Mouse (Mus musculus) adipocyte (in vitro differentiated cells): ENCODE measurements around the gene Borcs7.

Experiments used
- DNase-seq: peaks from one replicate; pipeline ENCODE4 v3.0.0-alpha.2; 2016; ENCODE audit warnings: low spot score

Borcs7 gene

GRCm38 (mm10) chr19:46689460-46690372, at the start of gene Borcs7:
Gene Borcs7 (plus strand): TSS chr19:46689906.
- DNase-seq: peak; percentile 85

GRCm38 (mm10) chr19:46640780-46641179, 48.9 kb upstream of the Borcs7 start:
- DNase-seq: no peak

- DNase-seq: no peak
Observed at GRCm38 (mm10) chr19:46641420-46642085, 48.2 kb upstream of the Borcs7 start.

GRCm38 (mm10) chr19:46642136-46642753, 47.5 kb upstream of the Borcs7 start:
- DNase-seq: no peak

- peak; percentile 43 for DNase-seq
Observed at GRCm38 (mm10) chr19:46643236-46643635, 46.5 kb upstream of the Borcs7 start.

GRCm38 (mm10) chr19:46644343-46644792, 45.3 kb upstream of the Borcs7 start:
- DNase-seq: no peak

- DNase-seq: peak; percentile 65
Observed at GRCm38 (mm10) chr19:46644793-46645602, 44.7 kb upstream of the Borcs7 start.

- DNase-seq: peak; percentile 48
Observed at GRCm38 (mm10) chr19:46646041-46646481, 43.6 kb upstream of the Borcs7 start.

- DNase-seq: no peak
Observed at GRCm38 (mm10) chr19:46647254-46647653, 42.5 kb upstream of the Borcs7 start.

- peak; percentile 51 for DNase-seq
Observed at GRCm38 (mm10) chr19:46647850-46648249, 41.9 kb upstream of the Borcs7 start.

GRCm38 (mm10) chr19:46648565-46648964, 41.1 kb upstream of the Borcs7 start:
- no peak for DNase-seq

GRCm38 (mm10) chr19:46653188-46653587, 36.5 kb upstream of the Borcs7 start:
- DNase-seq: no peak

- DNase-seq: no peak
Observed at GRCm38 (mm10) chr19:46653616-46654235, 36.0 kb upstream of the Borcs7 start.

- no peak for DNase-seq
Observed at GRCm38 (mm10) chr19:46655626-46656025, 34.1 kb upstream of the Borcs7 start.

GRCm38 (mm10) chr19:46656151-46656840, 33.4 kb upstream of the Borcs7 start:
- no peak for DNase-seq

- DNase-seq: no peak
Observed at GRCm38 (mm10) chr19:46657339-46658020, 32.2 kb upstream of the Borcs7 start.

- no peak for DNase-seq
Observed at GRCm38 (mm10) chr19:46658348-46658747, 31.4 kb upstream of the Borcs7 start.

- DNase-seq: peak; percentile 44
Observed at GRCm38 (mm10) chr19:46658851-46659250, 30.9 kb upstream of the Borcs7 start.

GRCm38 (mm10) chr19:46661511-46661910, 28.2 kb upstream of the Borcs7 start:
- no peak for DNase-seq

- no peak for DNase-seq
Observed at GRCm38 (mm10) chr19:46662214-46662613, 27.5 kb upstream of the Borcs7 start.
